Mouse (Mus musculus) liver, adult 2 months (tissue): ENCODE results near the gene Iqcf4. TPM values are rescaled to one million over a fixed set of nuclear protein-coding genes. Genes with fewer than 3 reads are reported as not detected.

Experiments used
- DNase-seq: peaks from one replicate; pipeline ENCODE4 v3.0.0-alpha.2; 2011; ENCODE audit warnings: low read depth, low spot score; ENCODE audit errors: extremely low read depth
- H3K27ac ChIP-seq: fragments of 200-500 bp; replicated peaks from 2 replicates; pipeline ENCODE4 v1.5.1; 2012; ENCODE audit warnings: low read depth, mild to moderate bottlenecking, control low read depth, inconsistent platforms, low read length; ENCODE audit not compliant: insufficient read depth
- H3K27me3 ChIP-seq: fragments of 200-500 bp; 2 replicates; pipeline ENCODE4 v1.6.1; 2012; ENCODE audit warnings: mild to moderate bottlenecking, moderate library complexity, low read length, inconsistent platforms; ENCODE audit not compliant: control insufficient read depth, insufficient read depth
- H3K36me3 ChIP-seq: fragments of 200-500 bp; 2 replicates; pipeline ENCODE4 v1.6.1; 2012; ENCODE audit warnings: low read length, inconsistent platforms; ENCODE audit not compliant: control insufficient read depth, insufficient read depth
- H3K4me1 ChIP-seq: fragments of 200-500 bp; 2 replicates; pipeline ENCODE4 v1.6.1; 2011; ENCODE audit warnings: low read length; ENCODE audit not compliant: control insufficient read depth, insufficient read depth
- H3K4me3 ChIP-seq: fragments of 200-500 bp; 2 replicates; pipeline ENCODE4 v1.5.1; 2011; ENCODE audit warnings: low read depth, mild to moderate bottlenecking, control low read depth, low read length, moderate library complexity; ENCODE audit not compliant: insufficient read depth
- H3K79me2 ChIP-seq: fragments of 200-500 bp; 2 replicates; pipeline ENCODE4 v1.6.1; 2012; ENCODE audit warnings: inconsistent platforms, mild to moderate bottlenecking, low read length, moderate library complexity; ENCODE audit not compliant: control insufficient read depth, insufficient read depth
- H3K9ac ChIP-seq: fragments of 200-500 bp; 2 replicates; pipeline ENCODE4 v1.6.1; 2012; ENCODE audit warnings: low read depth, mild to moderate bottlenecking, control low read depth, inconsistent platforms, low read length
- CTCF ChIP-seq: fragments of 200-500 bp; IDR thresholded peaks from 2 replicates; pipeline ENCODE4 v1.5.1; 2011; ENCODE audit warnings: low read depth, low read length, control low read depth
- POLR2A ChIP-seq: fragments of 200-500 bp; IDR thresholded peaks from 2 replicates; pipeline ENCODE4 v1.6.1; 2011; ENCODE audit warnings: low read length, control low read depth; ENCODE audit not compliant: insufficient read depth; ENCODE audit errors: extremely low read depth
- WGBS: fragments of 180-500 bp; shearing (Covaris S2); methylation state at CpG from one replicate; pipeline ENCODE4 v1.1.7; 2018; 5-methylcytosine and 5-hydroxymethylcytosine counted together
- polyA plus RNA-seq: library from polyadenylated mRNA; depleted of rRNA; stranded (reverse); fragments of >200 nt; gene quantifications from 2 replicates; pipeline ENCODE4 v1.2.3, GENCODE M21; 2012
- total RNA-seq: library from RNA; depleted of rRNA; stranded (reverse); fragments of >200 nt; gene quantifications from 2 replicates; pipeline ENCODE4 v1.2.3, GENCODE M21; 2014

Iqcf4 gene
- total and polyA plus RNA-seq, 2 experiments: not detected

GRCm38 (mm10) chr9:106580016-106580415, 9.2 kb upstream of the Iqcf4 start:
- 76% methylated on average over 7 of the region's 7 CpGs for WGBS
- no peak for DNase-seq
- Histone ChIP-seq H3K79me2 (no peaks in the 10 kb centered on the region), H3K4me3 (no peak overlapping the region), H3K9ac (no peak overlapping the region), H3K4me1 (no peaks in the 10 kb centered on the region), H3K27me3 (0 out of 2 replicates have a peak, but pooled peaks cover 2% of the 10 kb centered on the region), H3K36me3 (no peaks in the 10 kb centered on the region), H3K27ac (no peak overlapping the region)
- no peak for TF ChIP-seq POLR2A
- no peak for TF ChIP-seq CTCF

GRCm38 (mm10) chr9:106576112-106576511, 5.3 kb upstream of the Iqcf4 start:
- Histone ChIP-seq H3K79me2 (no peaks in the 10 kb centered on the region), H3K9ac (no peak overlapping the region), H3K4me3 (no peak overlapping the region), H3K27me3 (0 out of 2 replicates have a peak, but pooled peaks cover 2% of the 10 kb centered on the region), H3K4me1 (no peaks in the 10 kb centered on the region), H3K36me3 (no peaks in the 10 kb centered on the region), H3K27ac (no peak overlapping the region)
- TF ChIP-seq POLR2A: no peak
- TF ChIP-seq CTCF: no peak
- DNase-seq: no peak
- 87% methylated on average over 2 of the region's 2 CpGs for WGBS

DNA sequence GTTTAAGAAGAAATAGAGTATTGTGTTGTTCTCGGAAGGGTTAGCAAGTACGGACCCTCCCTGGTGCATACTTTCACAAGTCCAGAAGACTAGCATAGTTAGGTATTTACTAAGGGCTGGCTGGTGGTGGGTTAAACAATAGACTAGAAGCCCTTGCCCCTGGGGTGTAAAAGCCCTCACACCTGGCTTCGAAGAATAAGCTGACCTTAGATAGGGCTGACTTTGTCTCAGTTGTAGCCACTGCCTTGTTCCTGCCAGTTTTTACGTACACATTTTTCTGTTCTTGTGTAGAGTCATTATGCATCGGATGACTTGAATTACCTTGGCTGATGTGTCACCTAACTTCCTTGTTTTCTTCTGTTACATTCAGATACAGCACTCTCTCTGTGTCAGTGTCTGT, 2.6 kb upstream of the Iqcf4 start:
- H3K4me1 ChIP-seq: no peaks in the 10 kb centered on the region
- 90% methylated on average over 5 of the region's 5 CpGs for WGBS
- H3K27ac ChIP-seq: no peak overlapping the region
- H3K4me3 ChIP-seq: no peak overlapping the region
- no peak for DNase-seq
- H3K9ac ChIP-seq: no peak overlapping the region
- H3K79me2 ChIP-seq: no peaks in the 10 kb centered on the region
- H3K36me3 ChIP-seq: no peaks in the 10 kb centered on the region
- no peaks in the 10 kb centered on the region for H3K27me3 ChIP-seq
- TF ChIP-seq POLR2A (no peak), CTCF (no peak)

- no peak overlapping the region for H3K9ac ChIP-seq
- TF ChIP-seq POLR2A: no peak
- no peak for TF ChIP-seq CTCF
- no peaks in the 10 kb centered on the region for H3K79me2 ChIP-seq
- H3K27ac ChIP-seq: no peak overlapping the region
- no peak overlapping the region for H3K4me3 ChIP-seq
- H3K27me3 ChIP-seq: no peaks in the 10 kb centered on the region
- no peaks in the 10 kb centered on the region for H3K36me3 ChIP-seq
- 76% methylated on average over 2 of the region's 2 CpGs for WGBS
- no peak for DNase-seq
- H3K4me1 ChIP-seq: no peaks in the 10 kb centered on the region
These were observed 1.4 kb upstream of the Iqcf4 start for GRCm38 (mm10) chr9:106572186-106572585.

DNA sequence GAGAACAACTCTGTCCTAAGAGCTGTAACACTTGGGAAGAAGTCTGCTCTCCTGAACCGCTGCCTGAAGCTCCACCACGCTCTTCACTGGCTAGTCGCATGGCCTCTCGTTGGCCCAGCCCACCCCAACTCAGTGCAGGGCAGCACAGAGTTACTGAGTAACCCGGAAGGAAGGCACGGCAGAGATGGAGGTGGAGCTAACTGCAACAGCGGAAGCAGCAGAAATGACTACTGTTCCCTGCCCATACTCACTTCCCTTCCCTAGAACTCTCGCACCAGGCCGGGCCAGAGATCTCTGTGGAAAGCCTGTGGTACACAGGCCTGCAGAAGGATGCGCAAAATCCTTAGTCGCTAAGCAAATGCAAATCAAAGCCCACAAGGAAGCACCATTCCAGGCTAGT, 4.4 kb downstream of the Iqcf4 start:
- Histone ChIP-seq H3K27me3 (no peaks in the 10 kb centered on the region), H3K36me3 (no peaks in the 10 kb centered on the region), H3K27ac (no peak overlapping the region), H3K9ac (no peak overlapping the region), H3K4me1 (no peaks in the 10 kb centered on the region), H3K4me3 (no peak overlapping the region), H3K79me2 (no peaks in the 10 kb centered on the region)
- TF ChIP-seq CTCF: no peak
- TF ChIP-seq POLR2A: no peak
- 32% methylated on average over 11 of the region's 11 CpGs for WGBS
- DNase-seq: peak; percentile 6

- H3K27me3 ChIP-seq: no peaks in the 10 kb centered on the region
- H3K4me3 ChIP-seq: no peak overlapping the region
- DNase-seq: no peak
- no peak overlapping the region for H3K9ac ChIP-seq
- WGBS: 81% methylated on average over 8 of the region's 8 CpGs
- TF ChIP-seq CTCF (no peak), POLR2A (no peak)
- H3K27ac ChIP-seq: no peak overlapping the region
- H3K4me1 ChIP-seq: no peaks in the 10 kb centered on the region
- no peaks in the 10 kb centered on the region for H3K79me2 ChIP-seq
- H3K36me3 ChIP-seq: no peaks in the 10 kb centered on the region
These were observed 6.8 kb downstream of the Iqcf4 start for GRCm38 (mm10) chr9:106564025-106564424.
